Mouse (Mus musculus) c-Kit-positive CD71-positive TER-119-positive erythroid progenitor cells, embryonic 14.5 days (primary cell): Measurements from ENCODE around the gene Plek2.
A peak's percentile ranks its signal among the peaks of the same experiment; 100 is the strongest.

Experiments used
- DNase-seq: peaks from one replicate; pipeline ENCODE4 v3.0.0-alpha.2; 2013; ENCODE audit warnings: low spot score

Gene Plek2

DNA sequence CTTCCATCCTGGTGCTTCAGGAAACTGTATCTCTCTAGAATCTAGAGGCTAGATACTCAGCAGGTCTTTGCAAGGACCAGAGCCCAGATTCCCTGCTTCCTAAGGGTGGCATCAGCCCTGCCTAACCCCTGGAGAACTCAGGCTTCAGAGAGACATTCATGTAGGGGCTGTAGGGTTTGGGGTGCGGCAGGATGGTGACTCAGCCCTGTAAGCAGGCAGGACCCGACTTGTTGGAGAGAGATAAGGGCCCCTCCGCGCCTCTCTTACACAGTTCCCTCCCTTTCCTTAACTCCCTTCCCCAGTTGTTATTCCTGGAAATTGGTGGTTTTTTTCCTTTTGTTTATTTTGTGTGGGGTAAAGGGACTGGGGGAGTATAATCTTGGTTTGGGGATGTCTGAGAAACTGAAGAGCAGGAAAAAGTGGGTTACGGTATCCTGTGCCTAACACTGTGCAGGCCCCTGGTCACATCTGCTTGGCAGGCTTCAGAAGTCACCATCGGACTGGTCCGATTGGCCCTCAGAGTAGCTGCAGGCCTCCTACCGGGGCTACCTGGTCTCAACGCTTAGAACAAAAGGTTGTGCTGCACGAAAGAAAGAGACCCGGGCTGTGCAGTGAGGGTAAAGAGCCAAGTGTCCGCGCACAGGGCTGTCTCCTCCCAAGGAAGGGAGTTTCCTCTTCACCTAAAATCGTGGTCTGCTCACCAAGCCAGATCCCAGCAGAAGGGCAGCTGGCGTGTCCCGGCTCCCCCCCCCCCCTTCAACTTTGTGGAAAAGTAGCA, 4.1 kb upstream of the Plek2 start:
- peak; percentile 89 for DNase-seq

DNA sequence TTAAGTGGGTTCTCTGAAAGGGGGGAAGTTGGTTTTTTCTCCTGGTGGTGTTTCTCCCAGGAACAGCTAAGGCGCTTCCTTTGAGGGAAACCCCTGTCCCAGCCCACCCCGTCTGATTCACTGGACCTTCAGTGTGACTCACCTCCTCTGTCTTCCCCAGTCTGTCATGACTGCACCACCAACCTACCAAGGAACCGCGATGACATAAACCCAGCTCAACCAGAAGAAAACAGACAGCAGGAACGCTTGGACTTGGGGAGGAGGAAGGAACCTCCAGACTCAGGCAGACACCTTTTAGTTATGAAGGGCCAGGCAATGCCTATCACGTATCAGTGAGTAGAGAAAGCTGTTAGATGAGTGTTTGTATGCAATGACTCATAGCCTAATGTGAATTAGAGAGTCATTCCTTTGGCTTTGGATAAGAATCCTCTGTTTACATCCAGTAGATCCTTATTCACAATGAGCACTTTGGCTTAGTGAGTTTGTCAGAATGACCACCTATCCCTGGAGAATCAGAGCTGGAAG, 1.4 kb upstream of the Plek2 start:
- no peak for DNase-seq

DNA sequence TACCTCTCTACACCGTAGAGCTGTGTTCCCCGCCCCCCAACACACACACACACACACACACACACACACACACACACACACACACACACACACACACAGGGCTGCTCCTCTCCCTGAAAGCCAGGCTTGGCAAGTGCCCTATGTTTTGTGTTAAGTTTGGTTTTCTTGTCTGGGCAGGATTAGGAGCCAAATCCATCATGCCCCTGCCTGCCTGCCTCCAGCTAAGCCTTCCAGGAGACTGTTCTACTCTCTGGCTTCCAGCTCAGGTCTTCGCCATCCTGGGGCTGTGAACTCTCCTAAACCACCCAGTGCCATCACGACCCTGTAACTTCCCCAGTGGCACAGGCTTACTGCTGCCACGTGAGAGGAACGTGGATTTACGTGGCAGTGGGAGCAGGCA, 2.3 kb downstream of the Plek2 start:
- no peak for DNase-seq

DNA sequence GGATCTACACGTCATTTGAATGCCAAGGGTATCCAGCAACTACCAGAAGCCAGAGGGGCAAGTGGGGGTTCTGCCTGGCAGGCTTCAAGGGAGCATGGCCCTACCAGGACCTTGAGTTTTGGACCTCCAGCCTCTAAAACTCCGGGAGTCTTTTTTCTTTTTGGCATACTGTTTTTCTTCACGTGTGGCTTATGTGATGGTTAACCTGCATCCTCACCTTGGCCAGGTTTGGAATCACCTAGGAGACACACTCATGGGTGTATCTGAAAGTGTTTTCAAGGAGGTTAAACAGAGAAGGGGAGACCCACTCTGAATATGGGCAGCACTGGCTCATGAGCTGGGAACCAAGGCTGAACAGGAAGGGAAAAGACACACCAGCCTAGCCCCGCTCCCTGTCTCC, 3.5 kb downstream of the Plek2 start:
- no peak for DNase-seq

DNA sequence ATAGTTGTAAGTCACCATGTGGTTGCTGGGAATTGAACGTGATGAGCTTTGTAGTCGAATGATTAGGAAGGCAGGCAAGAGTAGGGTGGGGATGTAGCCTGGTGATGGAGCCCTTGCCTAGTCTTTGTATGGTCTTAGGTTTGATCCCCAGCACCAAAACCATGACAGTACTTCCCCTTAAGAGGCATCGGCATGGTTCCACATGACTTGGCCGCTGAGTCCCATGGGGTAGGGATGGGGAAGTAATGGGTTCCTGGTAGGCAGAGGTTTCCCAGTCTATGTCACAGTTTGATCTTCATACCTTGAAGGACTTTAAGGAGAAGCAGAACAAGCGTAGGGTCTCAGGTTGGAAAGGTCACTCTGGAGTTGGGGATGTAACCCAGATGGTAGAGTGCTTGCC, 5.3 kb downstream of the Plek2 start:
- DNase-seq: no peak

DNA sequence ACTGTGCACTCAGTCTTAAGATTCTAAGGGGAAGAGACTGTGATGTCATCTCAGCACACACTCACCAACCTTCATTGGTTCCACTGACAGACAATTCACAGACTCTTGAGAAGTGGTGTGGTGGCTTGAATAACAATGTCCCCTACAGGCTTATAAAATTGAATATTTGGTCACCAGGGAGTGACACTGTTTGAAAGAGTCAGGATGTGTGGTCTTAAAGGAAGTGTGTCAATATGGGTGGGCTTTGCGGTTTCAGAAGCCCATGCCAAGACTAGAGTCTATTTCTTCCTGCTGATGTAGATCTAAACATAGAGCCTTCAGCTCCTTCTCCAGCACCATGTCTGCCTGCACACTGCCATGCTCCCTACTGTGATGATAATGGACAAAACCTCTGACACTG, 8.9 kb downstream of the Plek2 start:
- DNase-seq: no peak

DNA sequence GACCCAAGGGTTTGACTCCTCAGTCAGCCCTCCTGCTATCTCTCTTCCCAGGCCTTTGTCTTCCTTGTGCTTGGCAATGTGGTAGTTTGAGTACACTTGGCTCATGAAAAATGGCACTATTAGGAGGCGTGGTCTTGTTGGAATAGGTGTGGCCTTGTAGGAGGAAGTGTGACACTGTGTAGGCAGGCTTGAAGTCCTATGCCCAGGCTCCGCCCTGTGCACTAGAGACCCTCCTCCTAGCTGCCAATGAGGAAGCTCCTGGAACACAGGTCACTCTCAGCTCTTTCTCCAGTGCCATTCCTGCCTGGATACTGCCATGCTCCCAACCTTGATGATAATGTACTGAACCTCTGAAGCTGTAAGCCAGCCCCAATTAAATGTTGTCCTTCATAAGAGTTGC, 15.6 kb downstream of the Plek2 start:
- DNase-seq: no peak

DNA sequence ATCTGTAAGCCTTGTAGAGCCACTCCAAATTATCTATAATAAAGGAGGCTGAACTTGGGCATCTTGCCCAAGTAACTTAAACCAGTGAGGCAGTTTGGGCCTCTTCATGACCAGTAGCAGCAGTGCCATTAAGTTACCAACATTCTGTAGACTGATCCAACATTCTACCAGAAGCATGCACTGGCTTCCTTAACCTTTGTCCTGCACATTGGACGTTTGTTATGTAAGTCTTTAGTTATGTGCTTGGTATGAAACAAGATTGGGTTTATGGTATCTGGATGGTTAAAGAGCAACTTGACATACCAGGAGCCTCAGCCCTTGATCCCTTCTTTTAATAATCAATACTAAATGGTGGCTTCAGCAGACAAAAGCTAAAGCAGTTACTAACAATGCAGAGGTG, 16.7 kb downstream of the Plek2 start:
- DNase-seq: no peak

DNA sequence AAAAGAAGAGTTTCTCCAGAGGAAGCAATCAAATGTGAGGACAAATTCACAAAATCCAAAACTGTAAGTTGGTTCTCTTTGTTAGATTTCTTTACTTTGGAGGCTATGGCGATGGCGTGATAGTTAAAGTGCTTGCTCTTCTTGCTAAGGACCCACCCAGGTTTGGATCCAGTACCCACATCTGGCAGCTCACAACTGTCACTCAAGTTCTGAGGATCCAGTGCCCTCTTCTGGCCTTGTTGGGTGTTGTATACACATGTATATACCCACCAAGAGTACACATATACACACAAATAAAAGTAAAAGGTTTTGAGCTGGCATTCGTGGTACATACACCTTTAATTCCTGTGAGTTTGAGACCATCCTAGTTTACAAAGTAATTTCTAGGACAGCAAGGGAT, 32.2 kb downstream of the Plek2 start:
- DNase-seq: no peak

DNA sequence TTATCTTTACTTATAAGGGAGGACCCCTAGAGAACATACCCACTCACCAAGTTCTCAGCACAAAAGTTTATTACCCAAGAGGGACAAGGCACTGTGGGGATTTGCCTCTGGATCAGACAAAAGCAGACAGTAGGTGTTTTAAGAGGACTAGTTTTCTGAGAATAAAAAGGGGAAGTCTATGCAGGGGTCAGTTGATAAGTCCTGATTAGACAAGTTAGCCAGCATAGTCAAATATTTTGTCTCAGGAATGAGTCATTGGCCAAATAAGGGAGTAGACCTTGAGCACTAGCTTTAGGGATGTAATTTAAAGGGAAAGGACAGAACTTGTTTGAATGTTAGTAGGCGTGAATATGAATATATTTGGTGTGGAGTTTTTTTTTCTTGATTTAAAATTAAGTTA, 38.6 kb downstream of the Plek2 start:
- DNase-seq: no peak

DNA sequence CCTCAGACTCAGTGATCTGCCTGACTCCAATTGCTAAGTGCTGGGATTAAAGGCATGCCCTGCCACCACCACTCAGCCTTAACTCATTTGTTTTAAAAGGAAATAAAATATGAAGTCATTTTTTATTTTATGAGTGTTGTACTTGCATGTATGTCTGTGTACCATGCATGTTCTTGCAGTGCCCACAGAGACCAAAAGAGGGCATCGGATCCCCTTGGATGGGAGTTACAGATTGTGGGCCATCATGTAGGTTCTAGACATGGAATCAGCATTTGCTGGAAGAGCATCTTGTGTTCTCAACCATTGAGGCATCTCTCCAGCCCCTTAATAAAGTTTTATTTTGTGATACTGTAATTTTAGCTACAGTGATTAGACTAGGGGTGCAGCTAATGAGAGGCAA, 41.3 kb downstream of the Plek2 start:
- peak; percentile 62 for DNase-seq

DNA sequence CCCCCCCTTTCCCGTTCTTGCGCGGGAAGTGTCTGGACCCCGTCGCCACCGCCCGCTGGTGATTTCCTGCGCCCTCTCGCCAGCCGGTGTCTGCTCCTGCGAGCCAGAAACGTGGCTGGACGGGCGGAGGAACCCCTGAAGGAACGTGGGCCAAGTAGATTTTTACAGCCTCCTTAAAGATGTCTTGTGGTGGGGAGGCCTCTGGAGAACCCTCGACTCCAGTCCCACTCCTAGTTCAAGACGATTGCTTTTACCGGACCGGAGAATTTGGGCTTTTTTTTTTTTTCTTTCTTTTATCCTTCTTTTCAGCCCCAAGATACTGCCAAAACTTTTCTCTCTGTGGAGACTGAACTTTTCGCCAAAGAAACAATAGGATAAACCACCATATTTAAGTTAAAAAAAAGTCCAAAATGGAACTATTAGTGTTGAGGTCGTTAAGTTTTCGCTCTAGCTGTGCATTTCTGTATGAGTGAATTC, 44.5 kb downstream of the Plek2 start:
- DNase-seq: no peak

DNA sequence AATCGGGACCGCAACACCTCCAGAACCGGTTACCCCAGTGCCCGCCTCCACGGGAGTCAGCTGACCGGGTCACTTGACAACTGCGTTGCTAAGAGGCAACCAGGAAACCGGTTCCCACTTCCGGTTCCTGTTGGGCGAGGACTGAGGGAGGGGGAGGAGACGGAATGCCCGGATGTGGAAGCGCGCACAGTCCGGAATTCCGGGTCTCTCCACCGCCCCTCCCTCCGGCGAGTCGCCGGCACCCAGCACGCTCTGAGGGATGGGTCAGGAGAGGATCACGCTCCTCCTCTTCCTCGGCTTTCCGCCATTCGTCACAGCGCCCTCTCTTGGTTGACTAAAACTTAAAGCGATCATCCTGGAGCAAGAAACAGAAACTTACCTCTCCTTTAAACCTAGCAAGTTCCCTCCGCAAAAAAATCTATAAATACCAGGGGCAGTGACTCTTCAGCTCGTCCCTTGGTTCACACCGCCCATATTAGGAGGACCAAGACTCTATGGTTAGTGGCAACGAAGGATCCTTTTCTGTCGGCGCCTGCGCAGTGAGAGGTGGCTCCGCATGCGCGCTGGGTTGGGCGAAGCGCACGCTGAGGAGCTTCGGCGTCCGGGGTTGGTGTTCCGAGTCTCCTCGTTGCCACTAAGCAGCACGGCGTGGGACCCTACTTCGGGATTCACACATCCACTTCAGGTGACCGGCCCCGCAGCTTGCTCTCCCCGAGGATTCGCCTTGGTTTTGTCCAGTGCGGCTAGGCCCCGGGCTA, 45.1 kb downstream of the Plek2 start, which contains the start of the genes Atp6v1d and Eif2s1:
TSS of gene Atp6v1d (minus strand) at position 143 of the 758 bp plus-strand sequence.
TSS of gene Eif2s1 (plus strand) at position 324 of the 758 bp plus-strand sequence.
- DNase-seq: peak; percentile 99

DNA sequence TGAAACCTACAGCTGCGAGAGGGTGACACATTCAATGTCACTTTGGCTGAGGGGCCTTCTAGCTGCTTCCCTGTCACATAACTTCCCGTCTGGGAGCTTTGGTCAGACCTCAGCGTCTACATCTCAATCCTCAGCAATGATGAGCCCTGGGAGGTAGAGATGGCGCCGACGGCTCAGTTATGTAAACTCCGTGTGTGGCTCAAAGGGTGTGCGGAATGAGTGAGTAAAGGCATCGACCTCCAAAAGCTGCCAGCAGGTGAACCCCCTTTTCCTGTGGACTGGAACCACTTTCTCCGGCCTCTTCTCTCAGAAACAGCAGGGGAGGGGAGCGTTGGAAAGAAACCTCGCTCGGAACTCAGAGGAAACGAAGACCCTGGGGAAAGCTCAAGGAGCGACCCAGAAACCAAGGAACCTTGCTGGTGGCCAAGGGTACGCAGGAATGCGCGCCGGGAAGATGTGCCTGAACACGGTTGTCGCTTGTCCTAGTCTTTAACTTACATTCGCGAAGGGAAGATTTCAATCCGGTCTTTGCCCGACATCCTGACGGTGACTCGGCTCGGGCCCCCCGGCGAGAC, 45.8 kb downstream of the Plek2 start:
- peak; percentile 33 for DNase-seq

DNA sequence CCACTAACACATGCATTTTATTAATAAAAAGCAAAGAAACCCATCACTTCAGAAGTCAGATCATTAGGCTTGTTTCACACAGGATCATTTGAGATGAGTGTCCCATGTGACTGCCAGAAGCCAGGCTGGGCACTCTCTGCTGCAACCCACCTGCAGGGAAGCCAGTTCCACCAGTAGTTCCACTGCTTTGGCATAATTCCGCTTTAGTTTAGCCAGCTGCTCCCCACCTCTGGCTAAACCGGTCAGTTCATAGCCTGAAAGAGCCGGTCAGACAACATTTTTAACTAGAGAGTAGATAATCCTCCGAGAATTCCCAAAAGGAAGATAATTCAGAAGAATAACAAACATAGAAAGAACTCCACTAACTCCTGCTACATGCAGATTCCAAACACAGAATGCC, 58.5 kb downstream of the Plek2 start:
- no peak for DNase-seq

DNA sequence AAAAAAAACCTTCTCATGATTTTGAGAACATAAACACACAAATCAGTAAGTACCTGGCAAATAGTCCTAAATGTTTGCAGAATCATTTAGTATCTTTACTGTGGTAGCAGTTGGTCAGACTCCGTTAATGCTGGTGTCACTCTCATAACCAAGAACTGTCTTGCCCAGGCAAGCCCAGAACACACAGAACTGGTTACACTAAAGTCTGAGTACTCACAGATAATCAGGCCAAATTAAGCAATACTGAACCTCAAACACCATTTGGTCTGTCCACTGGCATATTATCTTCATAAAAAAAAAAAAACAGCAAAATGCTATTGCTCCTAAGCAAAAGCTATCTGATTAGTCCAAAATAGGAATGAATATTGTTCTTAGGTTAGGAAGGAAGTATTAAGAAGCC, 64.3 kb downstream of the Plek2 start:
- no peak for DNase-seq

DNA sequence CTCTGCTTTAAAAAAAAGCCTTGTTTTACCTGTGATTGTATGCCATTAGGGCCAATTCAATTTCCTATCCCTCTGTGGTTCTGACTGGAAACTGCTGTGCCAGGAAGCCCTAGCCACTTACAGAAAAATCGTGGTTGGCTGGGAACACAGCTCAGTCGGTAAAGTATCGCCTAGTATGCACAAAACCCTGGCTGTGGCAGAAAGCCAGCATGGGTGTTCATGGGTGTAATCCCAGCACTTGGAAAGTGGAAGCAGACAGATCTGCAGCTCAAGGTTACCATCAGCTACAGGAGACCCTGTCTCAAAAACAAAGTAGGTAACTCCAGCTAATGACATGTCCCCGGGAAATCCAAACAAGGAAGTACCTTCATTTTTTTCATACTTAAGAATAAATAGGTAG, 66.9 kb downstream of the Plek2 start:
- DNase-seq: no peak
